Mouse (Mus musculus) small intestine, adult 2 months (tissue): ENCODE data around the gene Synrg.

Source experiments
- CTCF ChIP-seq: fragments of 200-500 bp; IDR thresholded peaks from 2 replicates; pipeline ENCODE4 v1.5.1; 2012; ENCODE audit warnings: low read depth, mild to moderate bottlenecking, control low read depth, inconsistent platforms, low read length, moderate library complexity, mixed read lengths; ENCODE audit not compliant: insufficient replicate concordance, insufficient read length; ENCODE audit errors: extremely low read depth
- POLR2A ChIP-seq: fragments of 200-500 bp; IDR thresholded peaks from 2 replicates; pipeline ENCODE4 v1.6.1; 2012; ENCODE audit warnings: low read depth, mild to moderate bottlenecking, control low read depth, inconsistent platforms, low read length, moderate library complexity

- TF ChIP-seq CTCF (no peak), POLR2A (no peak)
Measured at GRCm38 (mm10) chr11:84069034-84069370, 104.8 kb downstream of the Synrg start, which contains the start of gene Dusp14.
